In the genomic region with DNA sequence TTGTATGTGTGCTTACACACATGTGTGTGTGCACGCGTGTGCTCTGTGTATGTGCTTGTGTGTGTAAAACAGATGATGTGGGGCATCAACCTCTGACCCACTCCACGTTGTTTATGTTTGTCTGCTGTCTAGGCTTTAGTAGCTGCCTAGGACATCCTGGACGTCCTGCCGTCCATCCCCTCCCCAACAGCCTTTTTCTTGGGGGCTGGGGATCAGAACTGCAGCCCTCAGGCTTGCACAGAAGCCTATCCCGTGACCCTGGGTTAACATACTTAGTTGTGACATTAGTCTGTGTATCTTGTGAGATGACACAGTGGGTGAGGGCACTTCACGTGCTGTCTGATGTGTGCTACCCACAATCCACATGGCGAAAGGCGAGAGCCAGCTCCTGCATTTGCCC, we compare ENCODE assay signal across 17 mouse cellular contexts.
"Had no signal": no experiment of that assay in that cellular context is flagged by ENCODE, and none has a peak within 500 bp of the region (broad histone marks: within the 10 kb centered on the region; RNA-seq: fewer than 3 reads in every experiment).

No protein-coding gene starts in this region.

- H3K9ac ChIP-seq: lung, embryonic 15.5 days; midbrain, embryonic 13.5 days; midbrain, embryonic 15.5 days; neural tube, embryonic 12.5 days; stomach, embryonic 15.5 days had no signal

- H3K4me3 ChIP-seq: lung, embryonic 15.5 days; megakaryocyte, embryonic 14.5 days; midbrain, embryonic 13.5 days; midbrain, embryonic 15.5 days; neural tube, embryonic 12.5 days; stomach, embryonic 15.5 days had no signal

- DNase-seq: lung, adult 2 months; lung, postnatal 14 days; lung, postnatal 36 days; right cerebral cortex, postnatal 14 days; thymus, adult 2 months; thymus, postnatal 25 days; thymus, postnatal 4 days had no signal

- H3K27ac ChIP-seq: lung, embryonic 15.5 days; macrophage; midbrain, embryonic 13.5 days; midbrain, embryonic 15.5 days; neural tube, embryonic 12.5 days; stomach, embryonic 15.5 days; stomach, postnatal 0 days had no signal

- H3K4me2 ChIP-seq: lung, embryonic 15.5 days; midbrain, embryonic 11.5 days; midbrain, embryonic 13.5 days; midbrain, embryonic 15.5 days; neural tube, embryonic 12.5 days; stomach, embryonic 15.5 days had no signal

- ATAC-seq: lung, postnatal 0 days; midbrain, embryonic 13.5 days; midbrain, embryonic 15.5 days had no signal

- H3K4me1 ChIP-seq: lung, embryonic 15.5 days; midbrain, embryonic 13.5 days; midbrain, embryonic 15.5 days; neural tube, embryonic 12.5 days; stomach, embryonic 15.5 days had no signal

- H3K9me3 ChIP-seq: lung, embryonic 15.5 days; megakaryocyte, embryonic 14.5 days; midbrain, embryonic 13.5 days; midbrain, embryonic 15.5 days; neural tube, embryonic 12.5 days; stomach, embryonic 15.5 days had no signal

- H3K27me3 ChIP-seq: lung, embryonic 15.5 days; megakaryocyte, embryonic 14.5 days; midbrain, embryonic 13.5 days; midbrain, embryonic 15.5 days; neural tube, embryonic 12.5 days; stomach, embryonic 15.5 days had no signal
